Mouse (Mus musculus) monocyte, adult 5-6 weeks (primary cell): ENCODE measurements at regions not wholly inside any gene's neighbourhood (a gene's known extent, or its start where the extent isn't known, plus 50 kb on each side); places are given as distances from the start of the nearest gene placed in this dataset.

Source experiments
- ATAC-seq: fragments of 153-309, 156-312 bp; replicated peaks from 2 replicates; pipeline ENCODE4 v1.8.0; 2017; ENCODE audit warnings: mild to moderate bottlenecking; ENCODE audit not compliant: low TSS enrichment, insufficient number of reproducible peaks, severe bottlenecking, poor library complexity, low FRiP score

GRCm38 (mm10) chr19:21913005-21913670 is 135.0 kb downstream of the Cemip2 start:
- ATAC-seq = peak; percentile 78

DNA sequence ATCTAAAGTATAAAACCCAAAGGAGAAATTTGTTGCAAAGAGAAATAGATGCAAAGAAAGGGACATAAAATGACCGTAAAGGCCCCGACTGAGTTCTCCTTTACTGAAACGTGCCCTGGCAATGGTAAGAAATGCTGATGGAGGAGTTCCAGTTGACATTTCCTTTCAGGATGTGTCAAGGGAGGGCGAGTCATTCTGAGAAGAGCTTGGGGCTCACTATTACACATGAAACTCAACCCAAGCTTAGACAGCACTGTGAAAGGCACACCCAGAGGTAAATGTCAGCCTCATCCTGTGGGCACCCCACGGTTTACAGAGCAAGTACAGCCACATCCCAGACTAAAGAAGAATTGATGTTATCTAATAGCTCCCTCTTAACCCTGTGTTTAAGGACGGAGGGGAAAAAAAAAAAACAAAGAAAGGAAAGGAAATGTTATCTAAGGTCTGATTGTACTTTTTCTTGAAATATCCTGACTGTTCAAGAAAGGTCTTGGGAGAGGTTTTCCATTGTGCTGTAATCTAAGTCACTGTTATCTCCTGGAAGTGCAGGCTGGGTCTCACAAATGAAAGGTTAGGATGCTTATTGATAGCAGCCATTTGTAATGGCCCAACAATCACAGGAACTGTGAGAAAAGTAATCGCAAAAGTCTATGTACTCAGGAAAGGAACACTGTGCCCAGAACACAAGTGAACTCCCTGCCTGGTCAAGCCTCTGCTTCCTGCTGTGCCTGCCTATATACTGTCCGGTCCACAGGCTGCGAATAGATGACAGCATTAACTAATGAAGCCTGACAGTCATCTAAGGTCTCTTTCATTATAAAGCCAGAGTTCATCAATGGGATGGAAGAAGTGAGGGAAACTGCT is 135.8 kb downstream of the Cemip2 start:
- ATAC-seq = peak; percentile 48; the same call in 1 of the 2 replicates

DNA sequence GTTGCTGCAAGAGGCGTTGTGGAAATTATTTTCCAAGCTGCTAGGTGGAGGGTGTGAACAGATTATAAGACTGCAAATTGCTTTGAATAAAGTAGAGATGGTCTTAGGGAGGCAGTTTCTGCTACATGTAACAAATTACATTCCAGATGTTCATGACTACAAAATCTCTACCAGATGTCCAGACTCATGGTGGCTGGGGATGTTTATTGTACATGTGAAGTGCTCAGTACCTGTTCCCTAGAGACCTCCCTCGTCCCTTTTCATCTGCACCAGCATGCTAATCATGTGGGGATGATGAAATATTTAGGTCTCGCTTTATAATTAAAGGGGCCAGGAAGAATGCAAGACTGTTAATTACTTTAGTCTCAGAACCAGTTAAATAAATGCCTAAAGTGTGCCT is 136.5 kb downstream of the Cemip2 start:
- no peak for ATAC-seq

- ATAC-seq = no peak
These were observed 140.0 kb downstream of the Cemip2 start for GRCm38 (mm10) chr19:21918113-21918512.

DNA sequence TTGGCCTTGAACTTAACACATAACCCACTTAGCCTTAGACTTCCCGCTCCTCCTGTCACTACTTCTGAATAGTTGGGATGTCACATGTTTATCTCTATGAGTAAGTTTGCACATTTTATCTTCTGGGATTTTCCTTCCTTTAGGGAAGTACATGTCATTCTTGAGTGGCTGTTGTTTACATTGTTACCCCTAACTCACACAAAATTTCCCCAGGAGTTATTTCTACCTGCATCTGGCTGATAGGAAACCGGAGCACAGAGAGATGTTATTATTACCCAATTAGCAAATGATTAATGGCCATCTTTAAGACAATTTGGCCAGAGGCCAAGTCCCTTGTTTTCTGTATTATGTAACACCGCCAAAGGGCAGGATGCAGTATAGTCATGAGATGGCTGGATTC is 140.9 kb downstream of the Cemip2 start:
- no peak for ATAC-seq

- no peak for ATAC-seq
These were observed 162.0 kb downstream of the Cemip2 start for GRCm38 (mm10) chr19:21940114-21940513.

DNA sequence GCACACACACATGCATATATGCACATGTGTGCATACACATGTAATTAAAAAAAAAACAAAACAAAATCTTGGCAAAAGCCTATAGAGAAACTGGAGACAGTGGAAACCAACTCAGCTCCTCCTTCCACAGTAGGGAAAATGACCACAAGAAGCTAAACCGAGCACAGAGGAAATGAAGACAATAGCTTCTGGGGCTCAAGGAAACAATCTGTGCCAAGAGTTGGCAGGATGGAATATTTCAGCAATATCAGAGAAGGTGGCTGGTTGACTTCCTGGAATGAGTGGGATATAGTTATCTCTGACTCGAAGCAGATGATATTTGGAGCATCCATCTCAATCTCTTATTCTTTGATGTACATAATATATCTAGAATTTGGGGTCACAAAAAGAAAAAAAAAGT is 163.6 kb downstream of the Cemip2 start:
- no peak for ATAC-seq

DNA sequence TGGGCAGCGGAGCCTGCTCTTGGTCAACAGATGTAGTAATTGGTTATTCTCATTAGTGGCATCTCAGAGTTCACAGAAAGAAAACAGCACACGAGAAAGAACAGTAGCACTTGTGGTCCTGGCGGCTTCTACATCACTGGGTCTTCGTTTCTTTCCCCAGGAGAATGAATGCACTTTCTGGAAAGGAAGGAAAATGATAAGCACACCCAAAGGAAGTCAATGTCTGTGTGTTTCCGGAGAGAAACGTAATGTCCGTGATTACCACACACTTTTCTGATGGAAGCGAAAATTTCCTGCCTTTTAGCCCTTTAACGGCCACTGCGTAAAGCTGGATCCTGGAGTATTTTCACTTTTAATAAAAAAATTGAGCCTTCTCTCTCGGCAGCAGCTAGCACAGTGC is 164.1 kb downstream of the Cemip2 start:
- no peak for ATAC-seq

DNA sequence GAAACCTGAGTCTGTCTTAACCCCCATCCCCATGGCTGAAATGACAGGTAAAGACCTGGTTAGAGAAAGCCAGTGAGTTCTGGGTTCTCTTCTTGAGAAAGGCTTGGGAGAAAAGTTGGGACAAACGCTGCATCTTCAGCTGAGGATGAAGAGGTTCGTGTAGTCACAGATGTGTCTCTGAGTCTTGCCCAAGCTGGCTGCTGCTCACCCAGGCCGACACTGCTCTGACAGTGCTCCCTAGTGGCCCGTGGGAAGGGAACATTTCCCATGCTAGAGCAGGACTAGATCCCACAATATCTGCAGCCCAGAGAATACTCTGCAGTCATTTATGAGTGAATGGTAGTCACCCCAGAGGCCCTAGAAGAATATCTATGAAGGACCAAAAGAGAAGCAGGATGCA is 165.3 kb downstream of the Cemip2 start:
- no peak for ATAC-seq

DNA sequence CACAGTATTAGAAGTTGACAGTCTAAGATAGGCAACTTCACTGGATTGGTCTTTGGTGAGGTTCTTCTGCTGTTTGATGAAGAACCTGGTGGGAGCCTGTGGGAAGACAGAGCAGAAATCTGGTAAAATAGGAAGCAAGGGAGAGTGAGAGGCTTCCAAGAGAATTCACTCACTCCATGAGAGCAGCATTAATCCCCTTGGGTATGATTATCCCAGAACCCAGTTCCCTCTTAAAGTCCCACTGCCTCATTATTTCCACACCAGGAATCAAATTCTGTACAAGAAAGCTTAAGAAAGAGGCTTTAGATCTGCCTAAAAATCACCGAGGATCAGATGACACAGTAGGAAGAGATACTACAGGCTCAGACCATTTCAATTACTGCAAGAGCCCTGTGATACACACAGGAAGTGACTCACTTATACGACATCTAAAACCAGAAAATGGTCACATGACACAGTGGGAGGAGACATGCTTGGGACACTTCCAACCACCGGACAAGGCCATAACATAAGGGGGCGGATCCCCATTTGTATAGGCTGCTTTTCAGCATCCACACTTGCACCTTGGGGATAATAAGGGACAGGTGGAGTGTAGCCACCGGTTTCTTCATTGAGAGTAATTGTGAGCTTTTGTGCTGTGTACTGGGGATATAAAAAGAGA is 168.2 kb downstream of the Cemip2 start:
- peak; percentile 86 for ATAC-seq

- no peak for ATAC-seq
These were observed 169.9 kb downstream of the Cemip2 start for GRCm38 (mm10) chr19:21948030-21948429.

GRCm38 (mm10) chr19:21962635-21963034 is 176.2 kb upstream of the Trpm3 start:
- ATAC-seq = no peak

DNA sequence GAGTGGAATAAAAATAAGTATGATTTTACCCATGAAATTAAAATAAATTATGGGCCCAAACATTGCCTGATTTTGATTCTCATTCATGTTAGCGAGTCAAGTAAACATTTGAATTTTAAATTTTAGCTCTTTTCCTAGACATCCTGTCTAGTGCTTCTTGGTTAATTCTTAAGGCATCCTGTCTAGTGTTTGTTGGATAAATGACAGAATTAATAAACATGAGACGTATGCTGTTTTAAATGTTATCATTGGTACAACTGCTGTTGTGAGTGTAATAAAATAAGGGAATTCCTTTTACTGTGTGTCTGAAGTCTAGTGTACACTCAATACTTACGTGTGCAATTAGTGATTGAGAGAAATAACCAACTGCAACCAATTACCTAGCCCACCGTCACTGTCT is 149.0 kb upstream of the Trpm3 start:
- ATAC-seq = no peak

DNA sequence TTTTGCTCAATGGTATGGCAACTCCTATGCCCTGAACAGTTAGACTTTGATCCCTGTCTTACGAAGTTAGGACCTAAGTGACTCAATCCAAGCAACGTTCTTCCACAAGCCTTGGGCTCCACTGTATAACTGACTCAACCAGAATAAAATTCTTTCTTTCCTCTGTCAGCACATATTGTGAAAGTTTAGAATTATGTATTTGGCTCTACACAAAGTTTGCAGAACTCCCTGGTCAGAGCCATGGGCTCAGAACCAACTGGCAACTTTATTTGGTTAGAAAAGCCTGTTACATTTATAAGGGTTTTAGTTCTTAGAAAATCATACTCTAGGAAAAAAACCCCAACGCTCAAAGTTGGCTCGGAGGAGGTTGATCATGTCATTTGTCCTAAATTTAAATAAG is 147.9 kb upstream of the Trpm3 start:
- no peak for ATAC-seq

- ATAC-seq = no peak
These were observed 147.4 kb upstream of the Trpm3 start for GRCm38 (mm10) chr19:21991413-21991812.

GRCm38 (mm10) chr19:21999621-22000020 is 139.2 kb upstream of the Trpm3 start:
- ATAC-seq = no peak

DNA sequence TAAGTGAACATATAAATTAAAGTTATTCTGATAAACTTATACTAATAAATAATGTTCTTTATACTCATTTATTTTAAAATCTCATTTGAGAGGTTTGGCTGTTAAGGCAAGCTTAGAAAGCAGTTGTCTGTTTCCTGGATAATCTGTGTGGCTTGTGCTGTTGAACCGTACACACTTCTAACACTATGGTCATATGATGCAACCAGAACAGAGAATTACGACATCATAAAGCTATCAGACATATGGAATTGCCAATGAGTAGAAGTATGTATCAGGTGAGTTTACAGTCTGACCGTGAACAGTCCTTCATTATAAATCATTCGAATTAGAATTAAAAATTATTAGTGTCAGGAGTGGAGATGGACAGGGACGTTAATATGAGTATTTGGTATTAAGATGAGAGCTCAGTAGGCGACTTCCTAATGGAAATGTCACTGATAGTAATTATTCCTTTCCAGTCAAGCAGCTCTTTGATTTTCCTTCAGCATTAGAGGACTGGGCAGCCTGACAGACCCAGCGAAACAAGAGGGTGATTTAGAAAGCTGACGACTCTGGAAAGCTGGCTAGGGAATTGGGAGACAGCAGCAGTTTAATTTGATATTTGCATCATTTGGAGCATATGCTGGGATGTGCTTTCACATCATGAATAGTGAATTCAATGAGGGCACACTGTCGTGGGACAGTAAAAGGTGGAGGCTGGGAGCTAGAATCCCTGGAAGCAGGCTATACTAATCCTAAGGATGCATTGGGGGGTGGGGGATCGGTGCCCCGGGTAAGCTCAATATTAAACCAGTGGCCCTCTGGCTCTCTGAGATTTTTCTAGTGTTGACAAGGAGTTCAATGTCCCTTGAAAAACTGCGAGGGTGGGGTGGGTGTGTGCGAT is 130.6 kb upstream of the Trpm3 start:
- ATAC-seq = no peak

DNA sequence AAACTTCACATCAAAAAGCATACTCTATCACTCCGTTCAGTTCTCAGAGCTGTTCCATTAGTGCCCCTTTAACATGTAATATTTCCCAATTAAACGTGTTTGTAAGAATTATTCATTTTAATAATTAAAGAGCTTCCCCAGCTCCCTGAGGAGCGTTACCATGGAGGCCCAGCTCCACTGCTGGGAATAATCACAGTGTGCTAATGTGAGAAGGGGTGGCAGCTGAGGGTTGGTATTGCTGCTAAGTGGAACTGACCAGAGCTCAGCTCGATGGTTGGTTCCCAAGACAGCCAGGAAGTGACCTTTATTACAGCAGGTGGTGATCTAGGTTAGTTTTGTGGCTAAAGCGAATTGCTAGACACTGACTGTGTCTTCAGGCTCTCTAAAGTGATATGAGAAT is 128.6 kb upstream of the Trpm3 start:
- ATAC-seq = no peak
